Comparison of ENCODE assay signal across 13 mouse cellular contexts in genomic region chr2:35530732-35531131, GRCm38 (mm10).
"Had no signal": no experiment of that assay in that cellular context is flagged by ENCODE, and none has a peak within 500 bp of the region (broad histone marks: within the 10 kb centered on the region; RNA-seq: fewer than 3 reads in every experiment).

No protein-coding gene starts in this region.

- DNase-seq: lung, adult 18-20 months; lung, embryonic 14.5 days; lung, postnatal 10 days; lung, postnatal 4 days; midbrain, embryonic 14.5 days; right cerebral cortex, adult 18-20 months; right cerebral cortex, postnatal 25 days; right cerebral cortex, postnatal 4 days; spleen, adult 18-20 months; thymus, adult 18-20 months; thymus, postnatal 14 days; thymus, postnatal 36 days had no signal

- ATAC-seq: midbrain, embryonic 16.5 days had no signal
